Mouse (Mus musculus) intestine, embryonic 16.5 days (tissue): ENCODE measurements around the gene Gm11549. TPM values are rescaled to one million over a fixed set of nuclear protein-coding genes. Genes with fewer than 3 reads are reported as not detected.

ENCODE experiments used
- ATAC-seq: fragments of 200-750 bp; cut with Nextera tagmentation; 2 replicates; pipeline ENCODE4 v1.8.0; 2017; ENCODE audit warnings: moderate TSS enrichment, moderate library complexity
- H3K27ac ChIP-seq: fragments of 300-500 bp; sonication (generic); 2 replicates; pipeline ENCODE4 v1.5.1; 2014; ENCODE audit warnings: mild to moderate bottlenecking, low read length
- H3K27me3 ChIP-seq: fragments of 300-500 bp; sonication (generic); replicated peaks from 2 replicates; pipeline ENCODE4 v1.6.1; 2014; ENCODE audit warnings: low read length, control low read depth, mixed read lengths; ENCODE audit not compliant: control insufficient read depth, insufficient read depth
- H3K36me3 ChIP-seq: fragments of 300-500 bp; sonication (generic); 2 replicates; pipeline ENCODE4 v1.6.1; 2014; ENCODE audit warnings: low read length, control low read depth; ENCODE audit not compliant: control insufficient read depth, insufficient read depth
- H3K4me1 ChIP-seq: fragments of 300-500 bp; sonication (generic); 2 replicates; pipeline ENCODE4 v1.6.1; 2014; ENCODE audit warnings: low read length, control low read depth, mixed read lengths; ENCODE audit not compliant: control insufficient read depth, insufficient read depth
- H3K4me2 ChIP-seq: fragments of 300-500 bp; sonication (generic); 2 replicates; pipeline ENCODE4 v1.6.1; 2014; ENCODE audit warnings: low read depth, low read length, control low read depth
- H3K4me3 ChIP-seq: fragments of 300-500 bp; sonication (generic); 2 replicates; pipeline ENCODE4 v1.5.1; 2014; ENCODE audit warnings: mild to moderate bottlenecking, low read length
- H3K9ac ChIP-seq: fragments of 300-500 bp; sonication (generic); 2 replicates; pipeline ENCODE4 v1.6.1; 2014; ENCODE audit warnings: low read depth, low read length
- H3K9me3 ChIP-seq: fragments of 300-500 bp; sonication (generic); 2 replicates; pipeline ENCODE4 v1.6.1; 2016; ENCODE audit warnings: low read length, control low read depth; ENCODE audit not compliant: control insufficient read depth
- WGBS: fragments of 180-500 bp; shearing (Covaris S2); extraction: QIAGEN DNeasy Blood & Tissue Kit; methylation state at CpG from one replicate; pipeline ENCODE4 v1.1.7; 2014; 5-methylcytosine and 5-hydroxymethylcytosine counted together
- polyA plus RNA-seq: library from polyadenylated mRNA; unstranded; fragments of >200 nt; fragmentation: Nextera tagmentation; extraction: Ambion mirVana; gene quantifications from 2 replicates; pipeline ENCODE4 v1.2.1, GENCODE M21; 2015

The Gm11549 gene
- 0.54 TPM in 2 replicates for polyA plus RNA-seq

- WGBS, result under 1% methylated on average over 51 of the region's 51 CpGs
- Histone ChIP-seq H3K4me3 (peak within 1 kb of the TSS; percentile 61), H3K9me3 (no peaks in the 10 kb centered on the region), H3K4me1 (no peaks in the 10 kb centered on the region), H3K27me3 (peaks cover 12% of the 10 kb centered on the region; the same call in 1 of the 2 replicates), H3K9ac (peak within 1 kb of the TSS; percentile 61), H3K36me3 (no peaks in the 10 kb centered on the region), H3K27ac (no peak within 1 kb of the TSS), H3K4me2 (peak within 1 kb of the TSS; percentile 98)
- peak; percentile 82 for ATAC-seq
These were observed at the start of gene Gm11549 for GRCm38 (mm10) chr3:36521073-36522060. Gene Gm11549, minus strand, starts transcription at chr3:36521813.

GRCm38 (mm10) chr3:36569836-36570235, 48.2 kb upstream of the Gm11549 start:
- WGBS, result 82% methylated on average over 5 of the region's 5 CpGs
- peak overlapping the region; percentile 36 for H3K9ac ChIP-seq

GRCm38 (mm10) chr3:36563666-36564065, 42.1 kb upstream of the Gm11549 start:
- ATAC-seq, result no peak
- WGBS, result 85% methylated on average over 3 of the region's 3 CpGs

More at GRCm38 (mm10) chr3:36569836-36570235, 48.2 kb upstream of the Gm11549 start:
- Histone ChIP-seq H3K9me3 (no peaks in the 10 kb centered on the region), H3K27ac (no peak overlapping the region), H3K4me3 (peak overlapping the region; percentile 93), H3K27me3 (no peaks in the 10 kb centered on the region), H3K36me3 (peaks cover 4% of the 10 kb centered on the region; the same call in 1 of the 2 replicates), H3K4me1 (peaks cover 15% of the 10 kb centered on the region), H3K4me2 (peak overlapping the region; percentile 79)
- ATAC-seq, result no peak

GRCm38 (mm10) chr3:36559606-36560005, 38.0 kb upstream of the Gm11549 start:
- no peak overlapping the region for H3K9ac ChIP-seq
- peaks cover 12% of the 10 kb centered on the region for H3K36me3 ChIP-seq
- 80% methylated on average over 4 of the region's 4 CpGs for WGBS
- H3K27ac ChIP-seq, result no peak overlapping the region
- H3K4me3 ChIP-seq, result no peak overlapping the region
- no peaks in the 10 kb centered on the region for H3K27me3 ChIP-seq
- H3K4me2 ChIP-seq, result no peak overlapping the region
- no peaks in the 10 kb centered on the region for H3K4me1 ChIP-seq
- ATAC-seq, result peak; percentile 38; the same call in 1 of the 2 replicates
- no peaks in the 10 kb centered on the region for H3K9me3 ChIP-seq

More at GRCm38 (mm10) chr3:36563666-36564065, 42.1 kb upstream of the Gm11549 start:
- no peak overlapping the region for H3K4me2 ChIP-seq
- no peak overlapping the region for H3K9ac ChIP-seq
- H3K36me3 ChIP-seq, result peaks cover 13% of the 10 kb centered on the region
- H3K27me3 ChIP-seq, result no peaks in the 10 kb centered on the region
- H3K4me1 ChIP-seq, result no peaks in the 10 kb centered on the region
- no peak overlapping the region for H3K4me3 ChIP-seq
- H3K27ac ChIP-seq, result no peak overlapping the region
- H3K9me3 ChIP-seq, result no peaks in the 10 kb centered on the region

GRCm38 (mm10) chr3:36557601-36558000, 36.0 kb upstream of the Gm11549 start:
- Histone ChIP-seq H3K36me3 (0 out of 2 replicates have a peak, but pooled peaks cover 3% of the 10 kb centered on the region), H3K27ac (no peak overlapping the region), H3K4me2 (no peak overlapping the region), H3K4me3 (no peak overlapping the region), H3K27me3 (no peaks in the 10 kb centered on the region), H3K9ac (no peak overlapping the region), H3K4me1 (no peaks in the 10 kb centered on the region), H3K9me3 (no peaks in the 10 kb centered on the region)
- 89% methylated on average over 1 of the region's 1 CpGs for WGBS
- peak; percentile 65 for ATAC-seq

- H3K36me3 ChIP-seq, result 0 out of 2 replicates have a peak, but pooled peaks cover 3% of the 10 kb centered on the region
- WGBS, result 0% methylated on average over 39 of the region's 39 CpGs
- H3K27ac ChIP-seq, result peak within 1 kb of the TSS; percentile 30
- H3K9ac ChIP-seq, result peak within 1 kb of the TSS; percentile 75
- H3K4me2 ChIP-seq, result peak within 1 kb of the TSS; percentile 84
- peak within 1 kb of the TSS; percentile 73 for H3K4me3 ChIP-seq
- H3K4me1 ChIP-seq, result peaks cover 10% of the 10 kb centered on the region
- no peaks in the 10 kb centered on the region for H3K9me3 ChIP-seq
- no peaks in the 10 kb centered on the region for H3K27me3 ChIP-seq
- peak; percentile 95 for ATAC-seq
These were observed 30.9 kb upstream of the Gm11549 start, which contains the start of gene Exosc9 for GRCm38 (mm10) chr3:36552406-36553047. Gene Exosc9, plus strand, starts transcription at chr3:36552606.

GRCm38 (mm10) chr3:36551851-36552384, 30.3 kb upstream of the Gm11549 start:
- WGBS, result 15% methylated on average over 12 of the region's 12 CpGs
- Histone ChIP-seq H3K4me2 (peak overlapping the region; percentile 84), H3K36me3 (no peaks in the 10 kb centered on the region), H3K9ac (peak overlapping the region; percentile 52), H3K4me3 (peak overlapping the region; percentile 73), H3K4me1 (peaks cover 10% of the 10 kb centered on the region), H3K9me3 (no peaks in the 10 kb centered on the region), H3K27me3 (no peaks in the 10 kb centered on the region), H3K27ac (peak overlapping the region; percentile 3; the same call in 1 of the 2 replicates)
- peak; percentile 62 for ATAC-seq

GRCm38 (mm10) chr3:36551343-36551742, 29.7 kb upstream of the Gm11549 start:
- H3K4me3 ChIP-seq, result no peak overlapping the region
- H3K27me3 ChIP-seq, result no peaks in the 10 kb centered on the region
- H3K9ac ChIP-seq, result no peak overlapping the region
- no peak for ATAC-seq
- WGBS, result 52% methylated on average over 9 of the region's 9 CpGs
- H3K36me3 ChIP-seq, result no peaks in the 10 kb centered on the region
- peaks cover 10% of the 10 kb centered on the region for H3K4me1 ChIP-seq
- H3K4me2 ChIP-seq, result peak overlapping the region; percentile 84
- no peaks in the 10 kb centered on the region for H3K9me3 ChIP-seq
- H3K27ac ChIP-seq, result no peak overlapping the region; the same call in 1 of the 2 replicates

- Histone ChIP-seq H3K9me3 (no peaks in the 10 kb centered on the region), H3K27me3 (no peaks in the 10 kb centered on the region), H3K4me1 (no peaks in the 10 kb centered on the region), H3K36me3 (no peaks in the 10 kb centered on the region), H3K4me3 (no peak overlapping the region), H3K4me2 (no peak overlapping the region), H3K27ac (no peak overlapping the region), H3K9ac (no peak overlapping the region)
- 78% methylated on average over 3 of the region's 3 CpGs for WGBS
- no peak for ATAC-seq
These were observed 23.3 kb upstream of the Gm11549 start for GRCm38 (mm10) chr3:36544961-36545360.
